Mouse (Mus musculus) adrenal gland, adult 2 months (tissue): ENCODE measurements around the gene Olfr1166. TPM values are rescaled to one million over a fixed set of nuclear protein-coding genes. Genes with fewer than 3 reads are reported as not detected.
"Not testable (repeated sequence)": the region's sequence is repeated elsewhere in the genome, so short reads cannot be mapped to it uniquely, and the experiment has no call there.

ENCODE experiments used
- DNase-seq: peaks from one replicate; pipeline ENCODE4 v3.0.0; 2021
- long read RNA-seq: library from polyadenylated mRNA; stranded (forward); transcript quantifications from one replicate; pipeline ENCODE4 v2.0.0, GENCODE M21; 2021
- polyA plus RNA-seq: library from polyadenylated mRNA; depleted of rRNA; stranded (reverse); fragments of >200 nt; gene quantifications from 2 replicates; pipeline ENCODE4 v1.2.3, GENCODE M21; 2012; rRNA removed
- total RNA-seq, 2 experiments: library from RNA; stranded (reverse); gene quantifications; 2 replicates each; pipeline ENCODE4 v1.2.3; 2021

Gene Olfr1166
- total RNA-seq (not detected), polyA plus RNA-seq (not detected in 2 replicates)
- long read RNA-seq, result 0 reads

GRCm38 (mm10) chr2:88128172-88128571 is at the start of gene Olfr1166:
TSS of gene Olfr1166 (minus strand) at chr2:88128272.
- DNase-seq, result no peak

GRCm38 (mm10) chr2:88155093-88155492 is 27.0 kb upstream of the Olfr1166 start, which contains the start of gene Olfr1167:
TSS of gene Olfr1167 (minus strand) at chr2:88155193.
- not testable (repeated sequence) for DNase-seq

- no peak for DNase-seq
Observed at GRCm38 (mm10) chr2:88093866-88094265, 34.2 kb downstream of the Olfr1166 start, which contains the start of gene Olfr1164. TSS of gene Olfr1164 (minus strand) at chr2:88093966.

Other genes with a start within 250 kb of the Olfr1166 start
- not detected for gene Olfr1153, start 233.3 kb downstream of the Olfr1166 start, total RNA-seq
- not detected in 2 replicates for gene Olfr1153, start 233.3 kb downstream of the Olfr1166 start, polyA plus RNA-seq
- gene Olfr1154, start 223.1 kb downstream of the Olfr1166 start, total RNA-seq, result not detected
- gene Olfr1154, start 223.1 kb downstream of the Olfr1166 start, polyA plus RNA-seq, result not detected in 2 replicates
- not detected for gene Olfr1155, start 183.1 kb downstream of the Olfr1166 start, total RNA-seq
- not detected in 2 replicates for gene Olfr1155, start 183.1 kb downstream of the Olfr1166 start, polyA plus RNA-seq
- gene Olfr1156, start 175.2 kb downstream of the Olfr1166 start, total RNA-seq, result not detected
- gene Olfr1156, start 175.2 kb downstream of the Olfr1166 start, polyA plus RNA-seq, result not detected in 2 replicates
- not detected for gene Olfr1157, start 160.0 kb downstream of the Olfr1166 start, total RNA-seq
- gene Olfr1157, start 160.0 kb downstream of the Olfr1166 start, polyA plus RNA-seq, result not detected in 2 replicates
- not detected for gene Olfr74, start 153.6 kb downstream of the Olfr1166 start, total RNA-seq
- not detected in 2 replicates for gene Olfr74, start 153.6 kb downstream of the Olfr1166 start, polyA plus RNA-seq
- gene Olfr1158, start 138.2 kb downstream of the Olfr1166 start, total RNA-seq, result not detected
- gene Olfr1158, start 138.2 kb downstream of the Olfr1166 start, polyA plus RNA-seq, result not detected in 2 replicates
- gene Olfr1160, start 120.0 kb downstream of the Olfr1166 start, total RNA-seq, result not detected
- not detected in 2 replicates for gene Olfr1160, start 120.0 kb downstream of the Olfr1166 start, polyA plus RNA-seq
- not detected for gene Olfr1161, start 105.5 kb downstream of the Olfr1166 start, total RNA-seq
- gene Olfr1161, start 105.5 kb downstream of the Olfr1166 start, polyA plus RNA-seq, result not detected in 2 replicates
- not detected for gene Olfr73, start 90.6 kb downstream of the Olfr1166 start, total RNA-seq
- not detected in 2 replicates for gene Olfr73, start 90.6 kb downstream of the Olfr1166 start, polyA plus RNA-seq
- not detected for gene Olfr1162, start 77.1 kb downstream of the Olfr1166 start, total RNA-seq
- gene Olfr1162, start 77.1 kb downstream of the Olfr1166 start, polyA plus RNA-seq, result not detected in 2 replicates
- gene Olfr1163, start 56.4 kb downstream of the Olfr1166 start, total RNA-seq, result not detected
- not detected in 2 replicates for gene Olfr1163, start 56.4 kb downstream of the Olfr1166 start, polyA plus RNA-seq
- not detected for gene Olfr1164, start 34.3 kb downstream of the Olfr1166 start, total RNA-seq
- gene Olfr1164, start 34.3 kb downstream of the Olfr1166 start, polyA plus RNA-seq, result not detected in 2 replicates
- gene Olfr1167, start 26.9 kb upstream of the Olfr1166 start, total RNA-seq, result not detected
- gene Olfr1167, start 26.9 kb upstream of the Olfr1166 start, polyA plus RNA-seq, result not detected in 2 replicates
- not detected for gene Olfr1168, start 53.6 kb upstream of the Olfr1166 start, total RNA-seq
- gene Olfr1168, start 53.6 kb upstream of the Olfr1166 start, polyA plus RNA-seq, result not detected in 2 replicates
- not detected for gene Olfr1170, start 100.1 kb upstream of the Olfr1166 start, total RNA-seq
- not detected in 2 replicates for gene Olfr1170, start 100.1 kb upstream of the Olfr1166 start, polyA plus RNA-seq
- not detected for gene Olfr1173, start 151.6 kb upstream of the Olfr1166 start, total RNA-seq
- not detected in 2 replicates for gene Olfr1173, start 151.6 kb upstream of the Olfr1166 start, polyA plus RNA-seq
- not detected for gene Olfr1174-ps, start 186.9 kb upstream of the Olfr1166 start, total RNA-seq
- gene Olfr1174-ps, start 186.9 kb upstream of the Olfr1166 start, polyA plus RNA-seq, result not detected in 2 replicates
- not detected for gene Olfr1175-ps, start 198.9 kb upstream of the Olfr1166 start, total RNA-seq
- not detected in 2 replicates for gene Olfr1175-ps, start 198.9 kb upstream of the Olfr1166 start, polyA plus RNA-seq
- not detected for gene Olfr1176, start 208.4 kb upstream of the Olfr1166 start, total RNA-seq
- gene Olfr1176, start 208.4 kb upstream of the Olfr1166 start, polyA plus RNA-seq, result not detected in 2 replicates
- gene Olfr1177-ps, start 218.2 kb upstream of the Olfr1166 start, total RNA-seq, result not detected
- not detected in 2 replicates for gene Olfr1177-ps, start 218.2 kb upstream of the Olfr1166 start, polyA plus RNA-seq